Mouse (Mus musculus): ENCODE data around the gene 4933425L06Rik.

DNA sequence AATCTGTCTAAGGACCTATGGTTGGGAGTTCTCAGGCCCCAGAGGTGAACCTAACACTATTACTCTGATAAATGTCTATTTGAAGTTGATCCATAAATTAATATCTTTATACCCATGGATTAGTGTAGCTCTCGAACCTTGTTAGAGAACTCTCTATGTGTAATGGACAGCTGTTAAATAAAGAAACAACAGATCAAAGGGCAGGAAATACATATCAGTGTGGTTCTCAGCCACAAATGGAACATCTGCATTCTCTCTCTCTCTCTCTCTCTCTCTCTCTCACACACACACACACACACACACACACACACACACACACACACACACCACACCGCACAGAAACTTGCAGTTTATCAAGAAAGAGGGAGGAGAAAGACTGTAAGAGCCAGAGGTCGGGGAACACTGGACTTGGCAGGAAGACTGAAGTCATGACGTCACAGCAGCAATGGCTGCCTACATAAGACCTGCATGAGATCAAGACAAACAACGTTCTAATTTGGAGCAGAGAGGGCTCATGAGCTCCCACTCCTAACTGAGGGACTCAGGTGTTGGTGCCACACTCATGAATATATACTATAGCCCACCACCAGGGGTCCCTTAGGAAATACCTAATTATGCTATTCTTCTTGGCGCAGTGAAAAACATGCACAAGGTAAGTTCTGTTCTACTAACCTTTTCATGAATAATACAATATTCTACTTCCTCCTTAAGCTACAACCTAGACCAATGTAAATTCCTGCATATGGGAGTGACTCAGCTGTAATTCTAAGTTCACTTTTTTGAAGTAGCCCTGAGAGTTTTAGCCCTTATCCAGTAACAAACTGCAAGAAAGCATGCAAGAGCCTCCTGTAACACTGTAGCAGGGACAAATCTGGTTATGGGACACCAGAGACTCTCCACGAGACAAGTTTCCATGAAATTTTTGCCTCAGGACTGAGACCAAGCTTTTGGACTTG is 14.8 kb upstream of the 4933425L06Rik start:
- TF ChIP-seq CTCF (IDR thresholded peaks at IDR 0.05; ENCODE audit: insufficient read depth, low read depth, low read length) (no peak), POLR2A (IDR thresholded peaks at IDR 0.05; ENCODE audit: insufficient read depth, low read depth, low read length) (no peak)
